Mouse (Mus musculus) fat pad, adult 2 months (tissue): Measurements from ENCODE around the gene Padi2.

Experiments
- DNase-seq: peaks from one replicate; pipeline ENCODE4 v3.0.0-alpha.2; 2011; ENCODE audit warnings: low read depth, low spot score; ENCODE audit errors: extremely low read depth

Gene Padi2

DNA sequence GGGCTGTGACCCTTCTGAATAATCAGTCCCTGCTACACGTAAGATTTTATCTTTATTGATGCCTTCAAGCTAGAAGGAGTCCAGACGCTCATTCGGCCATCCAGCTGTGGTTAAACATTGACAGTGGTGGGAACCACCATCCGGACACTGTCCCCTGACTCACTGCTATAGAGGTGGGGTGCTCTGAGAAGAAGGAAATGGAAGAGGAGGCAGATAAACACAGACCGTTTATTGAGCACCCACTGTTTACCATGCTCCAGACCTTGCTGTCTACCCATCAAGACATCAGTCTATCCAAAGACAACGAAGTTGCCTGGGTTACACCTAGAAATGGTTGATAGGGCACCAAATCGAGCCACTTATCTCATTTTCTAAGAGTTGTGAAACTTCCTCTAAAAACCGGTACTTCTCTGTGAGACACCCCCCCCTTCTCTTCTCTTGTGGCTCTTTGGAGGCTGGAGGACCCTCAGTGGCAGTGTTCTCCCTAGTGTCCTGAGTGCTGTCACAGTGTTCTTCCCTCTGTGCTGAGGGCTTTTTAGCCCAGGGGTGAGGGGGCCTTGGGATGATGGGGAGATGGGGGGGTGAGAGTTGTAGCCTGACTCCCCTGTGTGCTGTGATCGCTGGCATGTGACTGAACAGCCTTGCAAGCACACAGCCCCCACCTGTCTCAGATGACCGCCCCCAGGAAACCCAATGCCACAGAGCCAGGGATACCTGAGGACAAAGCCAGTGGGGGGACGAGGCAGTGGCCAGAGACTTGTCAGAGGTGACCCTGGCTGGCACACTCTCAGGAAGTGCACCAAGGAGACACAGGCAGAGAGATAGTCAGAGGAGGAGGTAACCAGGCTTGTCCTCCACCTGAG, 14.1 kb downstream of the Padi2 start:
- no peak for DNase-seq

DNA sequence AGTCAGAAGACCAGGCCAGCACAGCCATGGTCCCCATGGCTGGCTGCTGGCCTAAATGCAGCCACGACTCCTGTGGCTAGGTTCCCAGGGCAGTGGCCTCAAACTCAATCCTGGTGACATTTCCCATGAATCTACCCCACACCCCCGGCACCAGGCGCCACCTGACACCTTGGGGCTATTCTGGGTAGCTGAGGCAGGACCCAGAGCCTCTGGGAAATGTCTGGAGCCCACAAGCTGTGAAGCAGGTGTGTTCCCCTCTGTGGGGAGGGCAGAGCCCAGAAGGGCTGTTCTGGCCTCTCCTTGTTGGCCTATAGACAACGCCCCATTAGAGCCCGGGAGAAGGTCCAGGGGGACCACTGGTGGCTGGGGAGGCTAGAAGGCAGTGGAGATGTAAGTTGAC, 16.4 kb downstream of the Padi2 start:
- no peak for DNase-seq

- DNase-seq, result no peak
Measured at GRCm38 (mm10) chr4:140925648-140926047, 19.5 kb downstream of the Padi2 start.

GRCm38 (mm10) chr4:140928349-140928748, 22.2 kb downstream of the Padi2 start:
- DNase-seq, result no peak

GRCm38 (mm10) chr4:140929745-140930144, 23.6 kb downstream of the Padi2 start:
- DNase-seq, result no peak

- DNase-seq, result no peak
Measured at GRCm38 (mm10) chr4:140930900-140931470, 24.8 kb downstream of the Padi2 start.

DNA sequence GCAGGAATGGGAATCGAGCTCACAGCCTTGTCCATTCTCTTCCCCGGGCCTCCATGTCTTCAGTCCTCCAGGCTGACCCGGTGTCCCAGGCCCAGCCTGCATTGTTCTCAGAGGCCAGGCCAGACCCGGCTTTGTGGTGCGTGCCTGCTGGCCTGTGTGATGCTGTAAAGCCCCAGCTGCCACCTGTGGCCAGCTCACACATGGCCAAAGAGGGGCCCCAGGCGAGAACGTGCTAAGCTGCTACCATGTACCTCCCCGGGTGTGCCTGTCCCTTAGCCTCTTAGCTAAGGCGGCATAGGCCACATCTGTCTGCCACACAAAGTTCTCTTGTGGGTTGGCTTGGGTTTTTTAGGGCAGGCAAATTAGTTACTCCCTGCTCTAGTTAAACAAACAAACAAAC, 29.5 kb downstream of the Padi2 start:
- DNase-seq, result no peak

DNA sequence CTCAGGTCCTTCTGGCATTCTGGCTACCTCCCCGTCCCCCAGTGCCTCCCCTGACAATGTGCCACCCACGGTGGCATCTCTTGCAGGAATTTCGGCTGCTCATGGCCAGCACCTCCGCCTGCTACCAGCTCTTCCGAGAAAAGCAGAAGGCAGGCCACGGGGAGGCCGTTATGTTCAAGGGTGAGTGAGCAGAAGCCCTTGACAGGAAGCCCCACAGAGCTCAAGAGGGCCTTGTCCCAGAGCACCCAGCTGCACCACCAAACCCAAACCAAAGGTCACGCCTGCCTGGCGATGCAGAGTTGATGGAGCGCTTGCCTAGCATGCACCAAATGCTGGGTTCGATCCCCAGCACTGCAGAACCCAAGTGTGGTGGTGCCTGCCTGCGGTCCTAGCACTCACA, 38.2 kb downstream of the Padi2 start:
- DNase-seq, result no peak

DNA sequence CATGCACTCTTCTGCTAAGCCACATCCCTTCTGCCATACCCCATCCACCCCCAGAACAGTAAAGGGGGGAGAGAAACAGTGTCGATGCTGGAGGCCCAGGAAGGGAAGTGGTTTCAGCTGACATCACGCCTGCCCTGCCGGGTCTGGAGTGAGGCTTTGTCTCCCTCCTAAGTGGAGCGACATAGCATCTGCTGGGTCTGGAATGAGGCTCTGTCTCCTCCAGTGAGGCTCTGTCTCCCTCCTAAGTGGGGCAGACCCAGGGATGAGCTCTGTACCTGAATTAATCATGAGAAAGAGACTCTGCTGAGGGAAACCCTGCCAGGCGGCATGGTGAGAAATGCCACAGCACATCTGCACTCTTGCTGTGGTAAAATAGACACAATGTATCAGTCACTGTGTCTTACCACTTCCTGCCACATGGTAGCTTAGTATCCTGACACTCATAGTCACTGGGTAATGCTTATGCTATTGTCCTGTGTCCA, 38.9 kb downstream of the Padi2 start:
- no peak for DNase-seq

- DNase-seq, result no peak
Measured at GRCm38 (mm10) chr4:140945571-140945970, 39.4 kb downstream of the Padi2 start.

- DNase-seq, result no peak
Measured at GRCm38 (mm10) chr4:140946048-140946447, 39.9 kb downstream of the Padi2 start.

- DNase-seq, result no peak
Measured at GRCm38 (mm10) chr4:140946580-140947205, 40.5 kb downstream of the Padi2 start.

- DNase-seq, result no peak
Measured at GRCm38 (mm10) chr4:140947487-140948440, 41.6 kb downstream of the Padi2 start.

- no peak for DNase-seq
Measured at GRCm38 (mm10) chr4:140948481-140948880, 42.3 kb downstream of the Padi2 start.

DNA sequence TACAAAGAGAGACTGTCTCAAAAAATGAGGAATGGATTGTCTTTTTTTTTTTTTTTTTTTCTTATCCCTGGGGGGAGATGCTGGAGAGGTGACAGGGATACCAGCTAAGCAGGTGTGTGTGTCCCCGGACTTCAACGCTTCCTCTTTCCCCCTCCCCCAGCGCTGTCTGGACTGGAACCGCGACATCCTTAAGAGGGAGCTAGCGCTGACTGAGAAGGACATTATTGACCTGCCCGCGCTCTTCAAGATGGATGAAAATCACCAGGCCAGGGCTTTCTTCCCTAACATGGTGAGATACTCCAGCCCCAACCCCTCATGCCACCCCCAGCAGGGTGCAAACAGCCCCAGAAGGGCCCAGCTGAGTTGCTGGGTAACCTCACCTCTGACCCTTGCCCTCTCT, 42.9 kb downstream of the Padi2 start:
- DNase-seq, result no peak

DNA sequence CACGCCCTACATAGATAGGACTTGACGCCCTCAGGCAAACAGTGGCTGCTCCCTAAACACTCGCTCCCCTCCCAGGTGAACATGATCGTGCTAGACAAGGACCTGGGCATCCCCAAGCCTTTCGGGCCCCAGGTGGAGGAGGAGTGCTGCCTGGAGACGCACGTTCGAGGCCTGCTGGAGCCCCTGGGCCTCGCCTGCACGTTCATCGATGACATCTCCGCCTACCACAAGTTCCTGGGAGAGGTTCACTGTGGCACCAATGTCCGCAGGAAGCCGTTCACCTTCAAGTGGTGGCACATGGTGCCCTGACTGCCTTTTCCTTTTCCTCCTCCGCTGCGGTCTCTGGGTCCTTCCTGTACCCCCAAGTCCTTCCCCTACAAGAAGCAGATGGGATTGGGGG, 43.5 kb downstream of the Padi2 start:
- DNase-seq, result no peak

DNA sequence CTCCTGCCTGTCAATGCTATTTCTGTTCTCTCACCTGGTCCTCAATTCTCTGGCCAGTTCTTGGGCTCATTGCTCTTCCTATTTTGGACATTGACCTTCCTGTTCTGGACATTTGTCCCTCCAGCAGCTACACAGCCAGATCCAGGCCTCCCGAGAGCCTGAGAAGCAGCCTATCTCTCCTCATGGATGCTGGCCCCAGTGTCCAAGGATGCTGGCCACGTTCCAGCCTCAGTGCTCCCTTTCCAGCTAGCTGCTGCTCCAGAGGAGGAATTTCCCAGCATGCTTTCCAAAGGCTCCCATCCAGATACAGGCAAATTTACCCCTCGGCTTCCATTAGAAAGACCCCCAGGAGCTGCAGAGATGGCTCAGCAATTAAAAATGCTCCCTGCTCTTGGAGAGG, 44.4 kb downstream of the Padi2 start:
- DNase-seq, result no peak

GRCm38 (mm10) chr4:140951861-140952641, 45.9 kb downstream of the Padi2 start:
- DNase-seq, result no peak

GRCm38 (mm10) chr4:140957131-140957702, 51.1 kb downstream of the Padi2 start:
- DNase-seq, result no peak

- no peak for DNase-seq
Measured at GRCm38 (mm10) chr4:140957725-140958124, 51.6 kb downstream of the Padi2 start.
